Mouse (Mus musculus) hindbrain, embryonic 15.5 days (tissue): ENCODE measurements around the gene Mlycd. TPM values are rescaled to one million over a fixed set of nuclear protein-coding genes. Genes with fewer than 3 reads are reported as not detected.
A peak's percentile ranks its signal among the peaks of the same experiment; 100 is the strongest.

ENCODE experiments used
- ATAC-seq: fragments of 200-750 bp; cut with Nextera tagmentation; 2 replicates; pipeline ENCODE4 v1.8.0; 2017; ENCODE audit warnings: low read depth, moderate number of reproducible peaks, moderate TSS enrichment; ENCODE audit not compliant: low FRiP score
- H3K27ac ChIP-seq: fragments of 300-500 bp; sonication (generic); replicated peaks from 2 replicates; pipeline ENCODE4 v1.5.1; 2015; ENCODE audit warnings: mild to moderate bottlenecking, inconsistent platforms
- H3K27me3 ChIP-seq: fragments of 300-500 bp; sonication (generic); 2 replicates; pipeline ENCODE4 v1.6.1; 2015; ENCODE audit warnings: control low read depth, inconsistent platforms
- H3K36me3 ChIP-seq: fragments of 300-500 bp; sonication (generic); 2 replicates; pipeline ENCODE4 v1.6.1; 2015; ENCODE audit warnings: control low read depth, inconsistent platforms
- H3K4me1 ChIP-seq: fragments of 300-500 bp; sonication (generic); replicated peaks from 2 replicates; pipeline ENCODE4 v1.6.1; 2015; ENCODE audit warnings: control low read depth, inconsistent platforms
- H3K4me2 ChIP-seq: fragments of 300-500 bp; sonication (generic); 2 replicates; pipeline ENCODE4 v1.6.1; 2015; ENCODE audit warnings: moderate library complexity, mild to moderate bottlenecking, inconsistent platforms
- H3K4me3 ChIP-seq: fragments of 300-500 bp; sonication (generic); 2 replicates; pipeline ENCODE4 v1.5.1; 2015; ENCODE audit warnings: mild to moderate bottlenecking, inconsistent platforms
- H3K9ac ChIP-seq: fragments of 300-500 bp; sonication (generic); 2 replicates; pipeline ENCODE4 v1.6.1; 2015; ENCODE audit warnings: inconsistent platforms
- H3K9me3 ChIP-seq: fragments of 300-500 bp; sonication (generic); 2 replicates; pipeline ENCODE4 v1.6.1; 2016; ENCODE audit warnings: control low read depth, inconsistent platforms
- WGBS: fragments of 180-500 bp; shearing (Covaris S2); methylation state at CpG from one replicate; pipeline ENCODE4 v1.1.7; 2015; 5-methylcytosine and 5-hydroxymethylcytosine counted together
- polyA plus RNA-seq: library from polyadenylated mRNA; unstranded; fragments of >200 nt; fragmentation: Nextera tagmentation; extraction: Ambion mirVana; gene quantifications from 2 replicates; pipeline ENCODE4 v1.2.1, GENCODE M21; 2015

The Mlycd gene
- polyA plus RNA-seq, 1 experiment from 2014 or later = 18.5 TPM

DNA sequence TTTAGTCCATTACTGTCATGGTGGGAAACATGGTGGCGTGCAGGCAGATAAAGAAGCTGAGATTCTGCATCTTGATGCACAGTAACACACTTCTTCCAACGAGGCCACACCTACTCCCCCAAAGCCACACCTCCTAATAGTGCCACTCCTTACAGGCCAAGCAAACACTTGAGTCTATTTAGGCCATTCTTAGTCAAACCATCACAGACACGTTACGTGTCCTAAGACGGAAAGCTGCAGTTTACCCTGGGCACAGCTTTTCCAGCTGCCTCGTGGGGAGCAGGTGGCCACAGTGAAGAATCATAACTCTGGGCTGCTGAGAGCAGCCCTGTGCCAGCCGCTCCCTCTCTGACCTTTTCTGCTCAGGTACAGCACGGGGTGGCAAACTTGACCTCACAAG, 13.6 kb downstream of the Mlycd start:
- Histone ChIP-seq H3K27ac (no peak overlapping the region), H3K4me3 (no peak overlapping the region), H3K36me3 (peaks cover 39% of the 10 kb centered on the region), H3K4me2 (no peak overlapping the region), H3K27me3 (no peaks in the 10 kb centered on the region), H3K4me1 (peaks cover 4% of the 10 kb centered on the region; the same call in 1 of the 2 replicates), H3K9me3 (no peaks in the 10 kb centered on the region), H3K9ac (no peak overlapping the region)
- no peak for ATAC-seq
- WGBS = 82% methylated on average over 8 of the region's 8 CpGs

DNA sequence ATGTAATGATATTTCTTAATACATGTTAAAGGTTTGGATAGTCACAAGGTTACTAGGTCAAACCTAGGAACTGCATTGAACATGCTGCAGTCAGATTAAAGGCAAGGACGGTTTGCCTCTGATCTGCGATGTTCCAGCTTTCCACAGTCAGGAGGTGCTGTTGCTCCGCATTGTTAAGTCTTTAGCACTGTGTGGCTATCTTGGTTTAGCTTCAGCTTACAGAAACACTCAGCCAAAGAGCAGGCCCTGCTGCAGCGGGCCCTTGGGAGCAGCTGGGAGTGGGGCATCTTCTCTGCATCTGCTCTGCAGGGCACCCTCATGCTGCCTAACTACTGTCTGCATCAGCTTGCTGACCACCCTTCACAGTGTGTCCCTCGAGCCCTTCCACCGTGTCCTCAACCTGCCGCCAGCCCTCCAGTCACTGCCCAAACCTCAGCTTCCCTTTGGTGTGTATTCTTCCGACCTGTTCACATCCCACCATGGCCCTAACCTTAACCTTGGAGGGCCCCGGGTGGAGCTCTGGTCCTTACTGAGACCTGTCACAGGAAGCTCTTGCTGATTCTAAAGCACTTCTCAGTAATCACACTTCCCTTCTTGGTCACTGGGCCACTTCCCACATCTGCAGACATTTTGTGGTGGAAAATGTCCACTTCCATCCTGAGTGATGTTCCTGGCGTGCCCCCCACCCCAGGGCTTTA, 17.5 kb downstream of the Mlycd start:
- H3K27ac ChIP-seq = no peak overlapping the region
- no peak overlapping the region for H3K4me2 ChIP-seq
- H3K27me3 ChIP-seq = no peaks in the 10 kb centered on the region
- no peak overlapping the region for H3K4me3 ChIP-seq
- H3K9ac ChIP-seq = no peak overlapping the region
- no peak for ATAC-seq
- H3K4me1 ChIP-seq = peaks cover 4% of the 10 kb centered on the region; the same call in 1 of the 2 replicates
- H3K36me3 ChIP-seq = peaks cover 39% of the 10 kb centered on the region
- no peaks in the 10 kb centered on the region for H3K9me3 ChIP-seq
- 62% methylated on average over 10 of the region's 10 CpGs for WGBS

DNA sequence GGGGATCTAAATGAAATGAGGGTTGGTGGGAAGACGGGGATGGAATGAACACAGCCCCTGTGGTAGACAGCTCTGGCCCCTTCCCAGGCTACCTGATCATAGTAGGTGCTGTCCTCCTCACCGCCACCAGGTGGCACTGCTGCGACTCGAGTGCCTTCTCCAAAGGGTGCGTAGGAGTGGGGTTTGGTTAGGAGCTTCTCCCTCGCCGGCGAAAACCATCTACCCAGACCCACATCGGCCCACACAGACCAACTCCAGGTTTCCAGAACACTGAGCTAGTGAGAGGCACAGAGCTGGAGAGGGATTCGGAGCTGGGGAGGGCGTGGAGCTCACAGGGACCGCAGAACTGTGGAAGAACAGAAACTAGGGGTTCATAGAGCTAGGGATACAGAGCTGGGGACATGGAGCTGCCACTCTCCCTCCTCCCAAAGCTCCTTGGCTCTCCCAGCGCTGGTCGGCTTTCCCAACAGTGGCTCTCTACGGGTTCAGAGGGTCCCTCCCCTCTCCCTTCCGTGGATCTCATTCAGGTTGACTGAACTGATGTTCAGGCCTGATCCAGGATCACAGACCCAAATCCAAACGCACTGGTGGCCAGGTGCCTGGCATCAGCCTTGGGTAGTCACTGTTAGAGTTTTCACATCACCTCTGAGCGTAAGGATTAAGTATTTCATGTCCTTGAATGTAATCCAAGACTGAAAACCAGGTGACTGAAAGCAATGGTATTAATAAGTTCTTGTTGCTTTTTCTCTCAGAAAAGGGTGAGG, 18.2 kb downstream of the Mlycd start:
- no peaks in the 10 kb centered on the region for H3K9me3 ChIP-seq
- H3K4me1 ChIP-seq = peaks cover 4% of the 10 kb centered on the region; the same call in 1 of the 2 replicates
- peak overlapping the region; percentile 48 for H3K4me2 ChIP-seq
- H3K36me3 ChIP-seq = peaks cover 32% of the 10 kb centered on the region
- H3K4me3 ChIP-seq = no peak overlapping the region
- no peaks in the 10 kb centered on the region for H3K27me3 ChIP-seq
- peak; percentile 77 for ATAC-seq
- H3K9ac ChIP-seq = peak overlapping the region; percentile 37
- H3K27ac ChIP-seq = no peak overlapping the region
- 13% methylated on average over 18 of the region's 18 CpGs for WGBS

DNA sequence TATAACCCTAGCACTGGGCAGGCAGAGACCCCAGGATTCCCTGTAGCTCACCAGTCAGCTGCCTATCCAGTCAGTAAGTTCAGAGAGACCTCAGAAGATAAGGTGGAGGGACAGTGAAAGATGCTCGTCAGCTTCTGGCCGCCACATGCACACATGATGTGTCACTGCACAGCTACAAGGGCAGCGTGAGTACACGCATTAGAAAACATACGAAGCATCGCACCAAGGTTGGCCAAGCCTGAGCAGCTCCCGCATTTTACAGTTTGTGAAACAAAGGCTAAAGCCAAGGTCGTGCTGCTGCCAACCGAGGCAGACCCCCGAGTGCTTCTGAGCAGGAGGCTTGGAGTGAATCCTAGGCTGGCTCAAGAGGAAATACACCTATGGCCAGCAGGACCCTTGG, 18.9 kb downstream of the Mlycd start:
- peaks cover 4% of the 10 kb centered on the region; the same call in 1 of the 2 replicates for H3K4me1 ChIP-seq
- 87% methylated on average over 10 of the region's 10 CpGs for WGBS
- H3K4me2 ChIP-seq = no peak overlapping the region
- no peak for ATAC-seq
- no peaks in the 10 kb centered on the region for H3K9me3 ChIP-seq
- H3K27ac ChIP-seq = no peak overlapping the region
- no peaks in the 10 kb centered on the region for H3K27me3 ChIP-seq
- no peak overlapping the region for H3K9ac ChIP-seq
- peaks cover 26% of the 10 kb centered on the region for H3K36me3 ChIP-seq
- H3K4me3 ChIP-seq = no peak overlapping the region

DNA sequence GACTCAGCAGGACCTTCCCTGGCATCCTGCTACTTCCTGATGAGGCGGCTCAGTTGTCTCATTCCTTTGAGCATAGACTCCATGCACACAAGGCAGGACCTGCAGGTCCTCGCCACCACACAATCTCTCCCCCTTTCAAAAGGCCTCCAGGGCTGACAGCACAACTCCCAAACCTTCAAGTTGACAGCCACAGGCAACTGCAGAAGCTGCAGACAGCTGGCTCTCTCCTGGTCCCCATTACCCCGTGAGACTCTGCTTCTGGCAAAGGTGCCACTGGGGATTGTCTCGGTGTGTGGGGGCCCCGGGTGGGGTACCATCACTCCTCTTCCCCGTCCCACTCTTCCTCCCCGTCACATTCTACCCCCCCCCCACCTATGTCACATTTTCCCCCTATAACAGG, 25.6 kb downstream of the Mlycd start:
- H3K9ac ChIP-seq = no peak overlapping the region
- H3K4me3 ChIP-seq = no peak overlapping the region
- H3K4me2 ChIP-seq = no peak overlapping the region
- H3K9me3 ChIP-seq = no peaks in the 10 kb centered on the region
- 68% methylated on average over 7 of the region's 7 CpGs for WGBS
- no peaks in the 10 kb centered on the region for H3K36me3 ChIP-seq
- no peak overlapping the region for H3K27ac ChIP-seq
- ATAC-seq = no peak
- peaks cover 10% of the 10 kb centered on the region for H3K4me1 ChIP-seq
- no peaks in the 10 kb centered on the region for H3K27me3 ChIP-seq

DNA sequence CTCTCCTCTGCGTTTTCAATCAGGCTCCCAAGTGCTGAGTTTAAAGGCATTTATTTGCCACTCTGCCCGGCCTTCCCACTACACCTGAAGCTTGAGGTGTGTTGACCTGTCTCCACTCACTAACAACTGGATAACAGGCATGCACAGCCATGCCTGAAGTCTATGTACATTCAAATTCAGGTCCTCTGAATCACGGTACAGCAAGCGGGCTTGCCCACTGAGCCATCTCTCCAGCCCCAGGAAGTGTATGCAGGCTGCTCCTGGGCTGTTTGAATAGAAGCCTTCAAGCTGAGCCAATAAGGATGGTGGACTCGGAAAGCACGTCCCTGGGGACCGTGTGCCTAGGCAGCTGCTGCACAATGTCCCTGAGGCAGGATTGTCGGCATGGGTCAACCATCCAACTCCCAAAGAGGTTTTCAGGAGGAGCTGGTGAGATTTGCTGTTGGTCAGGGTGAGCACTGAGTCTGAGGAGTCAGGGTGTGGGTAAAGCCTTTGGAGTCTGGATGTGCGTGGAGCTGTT, 27.0 kb downstream of the Mlycd start:
- 53% methylated on average over 9 of the region's 9 CpGs for WGBS
- no peak for ATAC-seq
- H3K9ac ChIP-seq = no peak overlapping the region
- H3K27ac ChIP-seq = no peak overlapping the region
- H3K4me1 ChIP-seq = peaks cover 10% of the 10 kb centered on the region
- no peak overlapping the region for H3K4me3 ChIP-seq
- H3K9me3 ChIP-seq = no peaks in the 10 kb centered on the region
- no peaks in the 10 kb centered on the region for H3K36me3 ChIP-seq
- no peak overlapping the region for H3K4me2 ChIP-seq
- no peaks in the 10 kb centered on the region for H3K27me3 ChIP-seq

DNA sequence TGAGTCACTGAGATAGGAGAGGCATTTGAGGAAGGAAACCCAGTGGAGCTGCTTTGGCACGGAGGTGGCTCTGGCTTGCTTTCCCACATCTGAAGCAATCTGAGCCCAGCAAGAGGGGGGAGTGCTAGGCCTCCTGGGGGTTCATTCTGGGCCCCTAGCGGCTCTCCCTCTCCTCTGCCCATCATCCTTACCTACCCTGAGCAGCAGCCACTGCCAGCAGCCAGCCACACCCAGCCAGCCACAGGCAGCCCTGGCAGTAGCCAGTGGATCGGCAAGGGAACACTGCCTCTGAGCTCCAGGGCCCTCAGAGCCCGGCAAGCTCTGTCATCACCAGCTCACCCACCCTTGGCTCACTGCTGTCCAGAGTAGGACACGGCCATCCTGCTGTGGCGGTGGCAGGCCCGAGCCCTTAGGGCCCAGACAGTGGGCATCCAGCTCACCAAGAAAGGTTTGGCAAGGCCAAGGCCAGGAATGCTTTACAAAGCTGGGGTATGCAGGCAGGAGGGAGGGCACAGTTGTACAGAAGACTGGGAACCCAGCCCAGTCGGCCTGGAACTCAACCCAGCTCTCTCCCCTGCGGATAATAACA, 27.5 kb downstream of the Mlycd start:
- H3K27me3 ChIP-seq = no peaks in the 10 kb centered on the region
- peaks cover 10% of the 10 kb centered on the region for H3K4me1 ChIP-seq
- no peak overlapping the region for H3K4me2 ChIP-seq
- no peak overlapping the region for H3K4me3 ChIP-seq
- H3K9ac ChIP-seq = no peak overlapping the region
- H3K27ac ChIP-seq = no peak overlapping the region
- no peak; the same call in 1 of the 2 replicates for ATAC-seq
- WGBS = 55% methylated on average over 9 of the region's 9 CpGs
- no peaks in the 10 kb centered on the region for H3K9me3 ChIP-seq
- no peaks in the 10 kb centered on the region for H3K36me3 ChIP-seq

DNA sequence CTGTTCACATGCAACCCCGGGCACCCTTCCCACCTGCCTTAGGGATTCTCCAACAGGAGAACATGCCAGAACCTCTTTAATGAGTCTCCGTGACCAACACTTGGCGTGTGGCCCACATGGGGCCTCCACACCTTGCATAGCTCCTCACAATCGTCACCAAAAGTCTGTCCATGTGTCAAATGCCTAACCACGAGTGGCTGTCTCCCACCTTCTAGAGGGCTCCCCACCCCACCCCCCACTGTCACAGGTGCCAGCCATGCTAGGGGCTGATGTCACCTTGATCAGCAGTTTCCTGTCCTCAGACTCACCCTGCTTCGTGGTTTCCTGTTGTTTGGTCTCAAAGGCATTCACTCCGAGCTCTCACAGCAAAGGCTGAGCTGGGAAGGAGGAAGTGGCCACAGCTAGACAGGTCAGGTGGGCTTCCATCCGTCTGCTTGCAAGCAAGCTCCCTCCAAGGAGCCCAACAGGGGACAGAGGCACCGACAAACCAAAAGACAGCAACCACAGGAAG, 29.0 kb downstream of the Mlycd start:
- ATAC-seq = no peak
- H3K9ac ChIP-seq = no peak overlapping the region
- H3K4me2 ChIP-seq = no peak overlapping the region
- peaks cover 10% of the 10 kb centered on the region for H3K4me1 ChIP-seq
- no peaks in the 10 kb centered on the region for H3K27me3 ChIP-seq
- no peaks in the 10 kb centered on the region for H3K36me3 ChIP-seq
- no peak overlapping the region for H3K4me3 ChIP-seq
- 69% methylated on average over 9 of the region's 9 CpGs for WGBS
- no peak overlapping the region for H3K27ac ChIP-seq
- no peaks in the 10 kb centered on the region for H3K9me3 ChIP-seq

DNA sequence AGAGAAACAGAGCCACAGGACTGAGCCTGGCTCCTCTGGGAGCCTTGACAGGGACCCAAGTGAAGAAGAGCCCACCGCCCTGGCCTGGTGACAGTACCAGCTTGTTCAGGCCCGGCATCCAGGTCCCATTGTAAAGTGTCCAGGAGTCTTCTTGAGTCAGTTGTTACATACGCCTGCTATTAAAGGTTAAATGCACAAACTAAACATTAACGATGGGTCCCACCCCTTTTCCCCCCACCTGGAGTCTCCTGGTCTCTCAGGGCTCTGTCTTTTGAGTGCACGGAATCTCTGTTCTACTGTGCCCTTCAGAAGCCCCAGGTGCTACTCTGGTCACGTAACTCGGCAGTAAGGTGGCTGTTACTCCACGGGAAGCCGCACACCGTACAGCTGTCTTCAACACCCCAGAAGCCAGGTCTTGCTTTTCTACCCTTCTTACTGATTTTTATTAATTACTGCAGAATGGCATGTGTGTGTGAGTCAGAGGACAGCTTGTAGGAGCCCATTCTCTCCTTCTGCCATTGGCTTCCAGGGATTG, 29.6 kb downstream of the Mlycd start:
- Histone ChIP-seq H3K27me3 (no peaks in the 10 kb centered on the region), H3K9ac (no peak overlapping the region), H3K36me3 (no peaks in the 10 kb centered on the region), H3K27ac (no peak overlapping the region; the same call in 1 of the 2 replicates), H3K9me3 (no peaks in the 10 kb centered on the region), H3K4me1 (peaks cover 10% of the 10 kb centered on the region), H3K4me3 (no peak overlapping the region), H3K4me2 (no peak overlapping the region)
- 86% methylated on average over 10 of the region's 10 CpGs for WGBS
- no peak for ATAC-seq

DNA sequence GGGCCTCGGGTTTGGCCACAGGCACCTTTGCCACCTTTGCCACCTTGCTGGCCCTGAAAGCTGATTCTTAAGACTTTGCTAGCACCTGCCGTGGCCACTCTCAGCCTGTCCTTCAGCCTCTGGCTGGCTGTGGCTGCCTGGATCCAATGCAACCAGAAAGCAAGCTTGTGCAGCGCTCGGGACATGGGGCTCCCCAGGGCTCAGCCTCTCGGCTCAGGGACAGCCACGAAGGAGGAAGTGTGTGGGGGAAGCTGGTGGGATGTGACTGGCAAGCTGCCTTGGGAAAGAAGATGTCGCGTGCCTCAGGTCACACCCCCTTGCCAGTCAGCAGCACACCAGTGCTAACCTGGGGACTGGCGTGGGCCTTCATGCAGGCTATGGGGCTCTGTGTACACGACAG, 30.1 kb downstream of the Mlycd start:
- no peak for ATAC-seq
- Histone ChIP-seq H3K4me3 (no peak overlapping the region), H3K27me3 (no peaks in the 10 kb centered on the region), H3K9ac (no peak overlapping the region), H3K4me1 (peaks cover 10% of the 10 kb centered on the region), H3K36me3 (no peaks in the 10 kb centered on the region), H3K27ac (no peak overlapping the region), H3K9me3 (no peaks in the 10 kb centered on the region), H3K4me2 (no peak overlapping the region)
- WGBS = 87% methylated on average over 10 of the region's 10 CpGs

DNA sequence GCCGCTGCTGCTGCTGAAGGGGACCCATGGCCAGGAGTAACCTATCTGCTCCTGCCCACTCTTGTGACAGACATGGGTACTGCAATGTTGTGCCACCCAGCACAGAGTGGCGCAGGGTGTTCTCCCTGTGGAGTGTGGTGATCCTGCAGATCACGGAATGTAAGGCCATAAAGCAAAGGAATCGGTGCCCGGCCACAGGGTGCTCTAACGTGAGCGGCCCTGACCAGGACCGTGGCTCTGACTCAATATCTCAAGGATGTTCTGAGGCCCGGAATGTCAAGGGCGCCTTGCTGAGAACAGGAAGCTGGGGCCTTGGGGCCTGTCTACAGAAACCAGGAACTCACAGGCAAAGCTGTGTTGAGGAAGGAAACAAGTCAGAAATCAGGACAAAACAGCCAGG, 30.9 kb downstream of the Mlycd start:
- H3K9ac ChIP-seq = no peak overlapping the region
- H3K4me1 ChIP-seq = peaks cover 10% of the 10 kb centered on the region
- H3K4me2 ChIP-seq = no peak overlapping the region
- no peak overlapping the region for H3K4me3 ChIP-seq
- no peaks in the 10 kb centered on the region for H3K9me3 ChIP-seq
- no peaks in the 10 kb centered on the region for H3K36me3 ChIP-seq
- no peak overlapping the region; the same call in 1 of the 2 replicates for H3K27ac ChIP-seq
- no peaks in the 10 kb centered on the region for H3K27me3 ChIP-seq
- 95% methylated on average over 10 of the region's 10 CpGs for WGBS
- ATAC-seq = no peak
